Mouse (Mus musculus): ENCODE data around the gene Negr1.

- TF ChIP-seq USF1 (IDR thresholded peaks at IDR 0.05; ENCODE audit: low read depth) (no peak), CEBPB (IDR thresholded peaks at IDR 0.05; ENCODE audit: low read depth) (no peak), CTCF (IDR thresholded peaks at IDR 0.05; ENCODE audit: control insufficient read depth, insufficient read depth, insufficient read length) (no peak)
Observed at GRCm38 (mm10) chr3:157116024-157116423, 554.4 kb downstream of the Negr1 start.
